Mouse (Mus musculus) hindbrain, embryonic 14.5 days (tissue): ENCODE measurements around the gene Cib4. TPM values are rescaled to one million over a fixed set of nuclear protein-coding genes. Genes with fewer than 3 reads are reported as not detected.

Experiments used
- ATAC-seq: fragments of 200-750 bp; cut with Nextera tagmentation; 2 replicates; pipeline ENCODE4 v1.8.0; 2017; ENCODE audit warnings: moderate number of reproducible peaks, mild to moderate bottlenecking, moderate TSS enrichment, moderate library complexity; ENCODE audit not compliant: low FRiP score
- DNase-seq: peaks from one replicate; pipeline ENCODE4 v3.0.0-alpha.2; 2015; ENCODE audit warnings: low spot score
- H3K27ac ChIP-seq: fragments of 300-500 bp; sonication (generic); 2 replicates; pipeline ENCODE4 v1.5.1; 2014; ENCODE audit warnings: mild to moderate bottlenecking, moderate library complexity
- H3K27me3 ChIP-seq: fragments of 300-500 bp; sonication (generic); 2 replicates; pipeline ENCODE4 v1.6.1; 2014; ENCODE audit warnings: mild to moderate bottlenecking, low read length, mixed read lengths; ENCODE audit not compliant: control insufficient read depth, insufficient read depth
- H3K36me3 ChIP-seq: fragments of 300-500 bp; sonication (generic); replicated peaks from 2 replicates; pipeline ENCODE4 v1.6.1; 2014; ENCODE audit not compliant: control insufficient read depth, insufficient read depth
- H3K4me1 ChIP-seq: fragments of 300-500 bp; sonication (generic); replicated peaks from 2 replicates; pipeline ENCODE4 v1.6.1; 2014; ENCODE audit warnings: antibody characterized with exemption, low read length, mixed read lengths; ENCODE audit not compliant: control insufficient read depth, insufficient read depth
- H3K4me2 ChIP-seq: fragments of 300-500 bp; sonication (generic); replicated peaks from 2 replicates; pipeline ENCODE4 v1.6.1; 2014; ENCODE audit warnings: mild to moderate bottlenecking, moderate library complexity
- H3K4me3 ChIP-seq: fragments of 300-500 bp; sonication (generic); replicated peaks from 2 replicates; pipeline ENCODE4 v1.5.1; 2014; ENCODE audit warnings: mild to moderate bottlenecking, low read length
- H3K9ac ChIP-seq: fragments of 300-500 bp; sonication (generic); 2 replicates; pipeline ENCODE4 v1.6.1; 2014
- H3K9me3 ChIP-seq: fragments of 300-500 bp; sonication (generic); 2 replicates; pipeline ENCODE4 v1.6.1; 2016; ENCODE audit warnings: low read length; ENCODE audit not compliant: control insufficient read depth
- WGBS: fragments of 180-500 bp; shearing (Covaris S2); extraction: QIAGEN DNeasy Blood & Tissue Kit; methylation state at CpG from one replicate; pipeline ENCODE4 v1.1.7; 2014; 5-methylcytosine and 5-hydroxymethylcytosine counted together
- polyA plus RNA-seq: library from polyadenylated mRNA; unstranded; fragments of >200 nt; fragmentation: Nextera tagmentation; extraction: Ambion mirVana; gene quantifications from 2 replicates; pipeline ENCODE4 v1.2.1, GENCODE M21; 2014

The Cib4 gene
- polyA plus RNA-seq, 1 experiment from 2014 or later: not detected

GRCm38 (mm10) chr5:30589069-30589468 is 43.4 kb upstream of the Cib4 start:
- 42% methylated on average over 4 of the region's 4 CpGs for whole genome bisulfite sequencing
- Histone ChIP-seq H3K4me1 (peaks cover 39% of the 10 kb centered on the region), H3K9me3 (no peaks in the 10 kb centered on the region), H3K4me3 (peak overlapping the region; percentile 71), H3K27ac (no peak overlapping the region), H3K4me2 (peak overlapping the region; percentile 98), H3K9ac (peak overlapping the region; percentile 87), H3K36me3 (no peaks in the 10 kb centered on the region), H3K27me3 (peaks cover 28% of the 10 kb centered on the region)
- ATAC-seq (no peak), DNase-seq (no peak)

DNA sequence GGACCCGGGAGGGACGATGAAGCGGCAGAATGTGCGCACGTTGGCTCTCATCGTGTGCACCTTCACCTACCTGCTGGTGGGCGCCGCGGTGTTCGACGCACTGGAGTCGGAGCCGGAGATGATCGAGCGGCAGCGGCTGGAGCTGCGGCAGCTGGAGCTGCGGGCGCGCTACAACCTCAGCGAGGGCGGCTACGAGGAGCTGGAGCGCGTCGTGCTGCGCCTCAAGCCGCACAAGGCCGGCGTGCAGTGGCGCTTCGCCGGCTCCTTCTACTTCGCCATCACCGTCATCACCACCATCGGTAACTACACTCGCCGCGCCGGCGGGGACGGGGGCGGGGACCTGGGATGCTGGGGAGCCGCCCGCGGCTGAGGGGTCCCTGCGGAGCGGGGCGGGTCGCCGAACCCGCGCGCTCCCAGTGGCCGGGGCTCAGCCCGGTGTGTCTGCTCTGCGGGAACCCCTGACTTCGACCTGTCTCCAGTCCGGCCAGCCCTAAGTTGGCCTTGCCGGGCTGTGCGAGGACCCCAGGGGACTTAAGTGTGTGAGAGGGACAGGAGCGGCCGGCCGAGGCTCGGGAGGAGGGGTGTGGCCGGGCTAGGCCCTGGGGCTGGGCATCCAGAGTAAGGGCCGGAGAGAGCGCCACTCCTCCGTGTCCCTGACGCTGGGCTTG is 42.8 kb upstream of the Cib4 start:
- peaks cover 28% of the 10 kb centered on the region for H3K27me3 ChIP-seq
- ATAC-seq: peak; percentile 64
- H3K4me2 ChIP-seq: peak overlapping the region; percentile 98
- peak; percentile 62 for DNase-seq
- H3K9me3 ChIP-seq: no peaks in the 10 kb centered on the region
- WGBS: under 1% methylated on average over 67 of the region's 70 CpGs
- H3K4me1 ChIP-seq: peaks cover 33% of the 10 kb centered on the region
- H3K4me3 ChIP-seq: peak overlapping the region; percentile 71
- peak overlapping the region; percentile 87 for H3K9ac ChIP-seq
- H3K27ac ChIP-seq: peak overlapping the region; percentile 79
- H3K36me3 ChIP-seq: no peaks in the 10 kb centered on the region

DNA sequence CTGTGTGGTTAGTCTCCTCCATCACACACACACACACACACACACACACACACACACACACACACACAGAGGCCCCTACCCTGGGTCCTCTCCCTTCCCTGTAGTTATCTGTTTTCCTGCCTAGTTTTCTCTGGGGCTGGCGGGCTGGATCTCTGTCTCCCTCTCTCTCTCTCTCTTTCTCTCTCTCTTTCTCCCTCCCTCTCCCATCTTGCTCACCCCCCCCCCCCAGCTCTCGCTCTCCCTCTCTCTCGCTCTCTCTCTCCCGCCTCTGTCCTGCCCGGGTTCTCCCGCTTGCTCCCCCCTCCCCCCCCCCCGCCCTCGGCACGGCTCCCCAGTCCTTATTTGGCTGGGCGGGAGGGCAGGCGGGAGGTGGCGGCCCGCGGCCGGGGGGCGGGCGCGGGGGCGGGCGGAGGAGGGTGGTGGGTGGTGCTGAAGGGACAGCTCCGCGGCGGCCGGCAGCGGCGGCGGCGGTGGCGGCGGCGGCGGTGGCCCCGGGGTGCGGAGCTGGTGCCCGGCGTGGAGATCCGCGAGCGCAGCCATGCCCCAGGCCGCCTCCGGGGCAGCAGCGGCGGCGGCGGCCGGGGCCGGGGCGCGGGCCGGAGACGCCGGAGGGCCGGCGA is 42.2 kb upstream of the Cib4 start, which contains the start of gene Kcnk3:
TSS of gene Kcnk3 (plus strand) at position 490 of the 620 bp plus-strand sequence.
- H3K27me3 ChIP-seq: peaks cover 28% of the 10 kb centered on the region
- ATAC-seq (peak; percentile 65), DNase-seq (peak; percentile 33)
- peak within 1 kb of the TSS; percentile 79 for H3K27ac ChIP-seq
- peak within 1 kb of the TSS; percentile 87 for H3K9ac ChIP-seq
- peaks cover 32% of the 10 kb centered on the region for H3K4me1 ChIP-seq
- peak within 1 kb of the TSS; percentile 98 for H3K4me2 ChIP-seq
- H3K9me3 ChIP-seq: no peaks in the 10 kb centered on the region
- H3K36me3 ChIP-seq: no peaks in the 10 kb centered on the region
- peak within 1 kb of the TSS; percentile 71 for H3K4me3 ChIP-seq
- WGBS: under 1% methylated on average over 24 of the region's 54 CpGs

DNA sequence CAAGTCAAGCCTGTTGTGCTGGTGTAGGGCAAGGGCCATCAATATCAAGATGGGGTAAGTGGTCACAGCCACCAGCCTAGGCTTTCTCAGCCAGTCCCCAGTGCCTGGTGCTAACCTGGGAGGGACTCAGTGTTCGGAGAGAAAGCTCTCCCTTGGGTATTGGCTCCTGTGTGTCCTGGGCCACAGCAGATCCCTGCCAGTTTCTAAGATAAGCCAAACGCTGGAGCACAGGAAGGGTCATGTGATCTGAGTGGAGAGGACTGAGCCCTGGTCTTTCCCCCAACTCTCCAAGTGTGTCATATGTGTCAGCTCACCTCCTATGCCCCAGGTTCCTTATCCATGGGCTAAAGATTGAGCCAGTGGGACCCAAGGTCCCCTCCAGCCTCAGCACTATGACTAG is 41.5 kb upstream of the Cib4 start:
- H3K4me3 ChIP-seq: peak overlapping the region; percentile 71
- no peak overlapping the region for H3K27ac ChIP-seq
- peak overlapping the region; percentile 98 for H3K4me2 ChIP-seq
- DNase-seq (no peak), ATAC-seq (no peak; the same call in 1 of the 2 replicates)
- 34% methylated on average over 2 of the region's 2 CpGs for WGBS
- H3K27me3 ChIP-seq: peaks cover 28% of the 10 kb centered on the region
- peaks cover 32% of the 10 kb centered on the region for H3K4me1 ChIP-seq
- no peaks in the 10 kb centered on the region for H3K36me3 ChIP-seq
- no peaks in the 10 kb centered on the region for H3K9me3 ChIP-seq
- H3K9ac ChIP-seq: peak overlapping the region; percentile 87

DNA sequence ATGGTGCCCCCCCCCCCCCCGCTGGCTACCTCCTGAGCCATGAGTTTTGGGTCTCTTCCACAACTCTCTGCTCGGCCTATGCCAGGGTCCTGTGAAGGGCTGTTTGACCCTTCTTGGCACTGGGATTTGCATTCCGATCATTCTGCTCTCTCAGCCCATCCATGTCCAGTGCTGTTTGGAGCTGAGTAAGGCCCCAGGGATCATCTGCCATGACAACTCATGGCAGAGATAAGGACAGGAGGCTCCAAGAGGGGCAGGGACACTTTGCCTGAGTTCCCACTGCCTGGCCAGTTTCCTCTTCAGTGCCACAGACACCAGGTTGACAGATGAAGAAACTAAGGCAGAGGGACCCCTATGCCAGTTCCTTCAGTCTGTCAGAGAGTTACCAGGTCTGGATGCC is 41.0 kb upstream of the Cib4 start:
- H3K4me3 ChIP-seq: no peak overlapping the region
- no peak for DNase-seq
- H3K4me2 ChIP-seq: no peak overlapping the region
- H3K27me3 ChIP-seq: peaks cover 28% of the 10 kb centered on the region
- H3K36me3 ChIP-seq: no peaks in the 10 kb centered on the region
- 83% methylated on average over 3 of the region's 3 CpGs for WGBS
- H3K4me1 ChIP-seq: peaks cover 31% of the 10 kb centered on the region
- no peak overlapping the region for H3K9ac ChIP-seq
- no peaks in the 10 kb centered on the region for H3K9me3 ChIP-seq
- ATAC-seq: no peak
- no peak overlapping the region for H3K27ac ChIP-seq

- 88% methylated on average over 5 of the region's 5 CpGs for WGBS
- H3K9me3 ChIP-seq: no peaks in the 10 kb centered on the region
Observed at GRCm38 (mm10) chr5:30582017-30582416, 36.4 kb upstream of the Cib4 start.

DNA sequence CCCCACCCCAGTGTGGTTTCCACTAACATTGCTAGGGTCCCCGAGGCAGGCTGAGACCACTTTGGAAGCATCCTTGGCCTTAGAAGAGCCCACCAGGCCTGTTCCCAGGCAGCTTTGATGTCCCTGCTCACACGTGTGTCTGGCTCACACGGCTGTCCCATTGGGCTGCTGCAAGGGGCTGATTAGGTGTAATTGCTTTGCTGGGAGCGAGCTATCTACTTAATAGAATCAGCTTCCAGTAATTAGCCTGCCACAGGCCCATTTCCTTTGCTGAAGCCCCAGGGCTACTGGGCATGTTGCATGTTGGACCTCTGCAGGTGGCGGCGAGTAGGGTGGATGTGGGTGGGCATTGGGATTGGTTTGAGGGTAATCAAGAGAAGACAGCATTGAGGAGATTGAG is 35.1 kb upstream of the Cib4 start:
- no peak for ATAC-seq
- 58% methylated on average over 6 of the region's 6 CpGs for WGBS
- no peak for DNase-seq

More at GRCm38 (mm10) chr5:30582017-30582416, 36.4 kb upstream of the Cib4 start:
- DNase-seq (no peak), ATAC-seq (no peak)
- Histone ChIP-seq H3K27me3 (peaks cover 8% of the 10 kb centered on the region; the same call in 1 of the 2 replicates), H3K36me3 (no peaks in the 10 kb centered on the region), H3K4me2 (no peak overlapping the region), H3K9ac (no peak overlapping the region), H3K4me1 (no peaks in the 10 kb centered on the region), H3K4me3 (no peak overlapping the region), H3K27ac (no peak overlapping the region)

GRCm38 (mm10) chr5:30578445-30579080 is 32.9 kb upstream of the Cib4 start:
- Histone ChIP-seq H3K9ac (no peak overlapping the region), H3K27ac (no peak overlapping the region), H3K4me3 (no peak overlapping the region), H3K9me3 (no peaks in the 10 kb centered on the region), H3K27me3 (no peaks in the 10 kb centered on the region), H3K4me1 (no peaks in the 10 kb centered on the region), H3K4me2 (no peak overlapping the region), H3K36me3 (no peaks in the 10 kb centered on the region)
- no peak for DNase-seq
- WGBS: 85% methylated on average over 6 of the region's 6 CpGs
- no peak for ATAC-seq

More for the DNA sequence above, 35.1 kb upstream of the Cib4 start:
- no peak overlapping the region for H3K4me3 ChIP-seq
- no peak overlapping the region for H3K4me2 ChIP-seq
- H3K27me3 ChIP-seq: peaks cover under 1% of the 10 kb centered on the region; the same call in 1 of the 2 replicates
- no peak overlapping the region for H3K9ac ChIP-seq
- no peak overlapping the region for H3K27ac ChIP-seq
- H3K4me1 ChIP-seq: no peaks in the 10 kb centered on the region
- H3K9me3 ChIP-seq: no peaks in the 10 kb centered on the region
- H3K36me3 ChIP-seq: no peaks in the 10 kb centered on the region

DNA sequence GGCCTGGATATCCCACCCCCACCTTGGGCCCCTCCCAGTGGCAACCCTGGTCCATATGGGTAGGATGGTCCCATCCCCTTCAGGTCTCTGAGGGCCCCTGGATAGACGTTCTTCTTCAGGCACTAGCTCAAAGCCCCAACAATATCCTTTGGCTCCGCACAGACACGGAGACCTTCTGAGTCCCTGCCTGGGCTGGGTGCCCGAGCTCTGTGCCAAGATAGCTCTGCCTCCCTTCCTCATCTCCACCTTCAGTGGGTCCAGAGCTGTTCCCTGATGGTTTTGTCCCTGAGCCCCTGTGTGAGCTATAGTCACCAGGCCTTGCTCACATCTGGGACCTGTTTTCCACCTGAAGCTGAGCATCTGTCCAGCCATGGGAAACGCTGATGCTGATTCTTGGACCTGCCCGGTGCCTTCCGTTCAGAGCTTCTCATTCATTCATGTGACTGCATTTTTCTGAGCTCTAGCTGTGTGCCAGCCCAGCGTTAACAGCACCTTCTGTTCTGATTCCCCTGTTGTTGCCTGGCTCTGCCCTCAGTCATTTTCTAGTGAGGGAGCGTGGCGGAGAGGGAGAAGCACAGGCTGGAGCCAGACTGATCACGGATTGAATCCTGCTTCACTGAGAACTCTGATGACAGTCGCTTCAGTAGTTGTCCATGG is 32.1 kb upstream of the Cib4 start:
- no peak overlapping the region for H3K4me3 ChIP-seq
- H3K9me3 ChIP-seq: no peaks in the 10 kb centered on the region
- H3K36me3 ChIP-seq: no peaks in the 10 kb centered on the region
- 83% methylated on average over 12 of the region's 12 CpGs for WGBS
- no peaks in the 10 kb centered on the region for H3K4me1 ChIP-seq
- H3K9ac ChIP-seq: no peak overlapping the region
- ATAC-seq (no peak), DNase-seq (no peak)
- no peak overlapping the region for H3K4me2 ChIP-seq
- no peaks in the 10 kb centered on the region for H3K27me3 ChIP-seq
- no peak overlapping the region for H3K27ac ChIP-seq
